Mouse (Mus musculus): ENCODE measurements around the gene Glrx. TPM values are rescaled to one million over a fixed set of nuclear protein-coding genes. Genes with fewer than 3 reads are reported as not detected.

Gene Glrx
- total and polyA plus RNA-seq, 3 experiments: 3.7 to 89.2 (median 40.9) TPM

- TF ChIP-seq POLR2AphosphoS5 (IDR thresholded peaks at IDR 0.05; ENCODE audit: insufficient replicate concordance, low read depth, low read length): no peak
- no peak for TF ChIP-seq TAL1 (conservative IDR thresholded peaks at IDR 0.05; ENCODE audit: low read depth, low read length)
- no peak for TF ChIP-seq GATA2 (IDR thresholded peaks at IDR 0.05; ENCODE audit: borderline replicate concordance, low read depth, low read length)
- TF ChIP-seq GATA1 (IDR thresholded peaks at IDR 0.05; ENCODE audit: borderline replicate concordance, low read length): no peak
- TF ChIP-seq CTCF (IDR thresholded peaks at IDR 0.05; ENCODE audit: low read depth, low read length): no peak
- peak; percentile 54 for ATAC-seq (ENCODE audit: extremely low read depth, insufficient number of reproducible peaks, low FRiP score, poor library complexity, severe bottlenecking)
- DNase-seq (ENCODE audit: low spot score): no peak
These were observed 52.6 kb downstream of the Glrx start for GRCm38 (mm10) chr13:75892291-75892690.

GRCm38 (mm10) chr13:75892876-75893275 is 53.2 kb downstream of the Glrx start:
- H3K4me3 ChIP-seq (ENCODE audit: low read depth, low read length): no peak overlapping the region
- TF ChIP-seq POLR2AphosphoS5 (IDR thresholded peaks at IDR 0.05; ENCODE audit: insufficient replicate concordance, low read depth, low read length) (no peak), GATA2 (IDR thresholded peaks at IDR 0.05; ENCODE audit: borderline replicate concordance, low read depth, low read length) (no peak), GATA1 (IDR thresholded peaks at IDR 0.05; ENCODE audit: borderline replicate concordance, low read length) (no peak), TAL1 (conservative IDR thresholded peaks at IDR 0.05; ENCODE audit: low read depth, low read length) (no peak), CTCF (IDR thresholded peaks at IDR 0.05; ENCODE audit: low read depth, low read length) (no peak)
- DNase-seq (ENCODE audit: low spot score) (no peak), ATAC-seq (ENCODE audit: extremely low read depth, insufficient number of reproducible peaks, low FRiP score, poor library complexity, severe bottlenecking) (peak; percentile 40)
- H3K36me3 ChIP-seq (replicated peaks): no peaks in the 10 kb centered on the region
- H3K27me3 ChIP-seq (ENCODE audit: insufficient read depth, low read length): no peaks in the 10 kb centered on the region
- no peaks in the 10 kb centered on the region for H3K9me3 ChIP-seq (replicated peaks)
- H3K4me1 ChIP-seq (ENCODE audit: insufficient read depth, low read depth, low read length): peaks cover 9% of the 10 kb centered on the region

More at GRCm38 (mm10) chr13:75892291-75892690, 52.6 kb downstream of the Glrx start:
- no peaks in the 10 kb centered on the region for H3K36me3 ChIP-seq (replicated peaks)
- H3K9me3 ChIP-seq (replicated peaks): no peaks in the 10 kb centered on the region
- peaks cover 9% of the 10 kb centered on the region for H3K4me1 ChIP-seq (ENCODE audit: insufficient read depth, low read depth, low read length)
- H3K27me3 ChIP-seq (ENCODE audit: insufficient read depth, low read length): no peaks in the 10 kb centered on the region
- H3K4me3 ChIP-seq (ENCODE audit: low read depth, low read length): no peak overlapping the region

Other genes starting within 250 kb of the Glrx start
- 68.9 and 76.4 TPM in 2 replicates for gene Ell2, start 133.1 kb upstream of the Glrx start, total RNA-seq (2014; fragmentation: Nextera tagmentation)
- gene Ell2, start 133.1 kb upstream of the Glrx start, total RNA-seq (2017): 28.6 and 37.2 TPM in 2 replicates
- gene Ell2, start 133.1 kb upstream of the Glrx start, polyA plus RNA-seq (2012): 18.9 and 23.0 TPM in 2 replicates
- gene Rhobtb3, start 104.1 kb downstream of the Glrx start, total RNA-seq (2014; fragmentation: Nextera tagmentation): 38.6 and 49.9 TPM in 2 replicates
- gene Rhobtb3, start 104.1 kb downstream of the Glrx start, total RNA-seq (2017): 19.2 and 23.7 TPM in 2 replicates
- gene Rhobtb3, start 104.1 kb downstream of the Glrx start, polyA plus RNA-seq (2012): 7.1 and 9.9 TPM in 2 replicates
- gene Spata9, start 127.3 kb downstream of the Glrx start, total RNA-seq (2014; fragmentation: Nextera tagmentation): not detected in 2 replicates
- 0.93 TPM in 1 of 2 replicates, not detected in the other for gene Spata9, start 127.3 kb downstream of the Glrx start, total RNA-seq (2017)
- gene Spata9, start 127.3 kb downstream of the Glrx start, polyA plus RNA-seq (2012): not detected in 2 replicates
- 29.0 and 29.1 TPM in 2 replicates for gene Rfesd, start 178.9 kb downstream of the Glrx start, total RNA-seq (2014; fragmentation: Nextera tagmentation)
- gene Rfesd, start 178.9 kb downstream of the Glrx start, total RNA-seq (2017): 17.8 and 29.5 TPM in 2 replicates
- gene Rfesd, start 178.9 kb downstream of the Glrx start, polyA plus RNA-seq (2012): 1.3 and 3.3 TPM in 2 replicates
- not detected in 2 replicates for gene Gpr150, start 217.1 kb downstream of the Glrx start, total RNA-seq (2014; fragmentation: Nextera tagmentation)
- gene Gpr150, start 217.1 kb downstream of the Glrx start, total RNA-seq (2017): 0.05 TPM in 1 of 2 replicates, not detected in the other
- gene Gpr150, start 217.1 kb downstream of the Glrx start, polyA plus RNA-seq (2012): not detected in 2 replicates

All from G1E (cell line).